Mouse (Mus musculus) adrenal gland, postnatal 25 days (tissue): ENCODE results near the gene Vrk2. TPM values are rescaled to one million over a fixed set of nuclear protein-coding genes. Genes with fewer than 3 reads are reported as not detected.

Source experiments
- DNase-seq: peaks from one replicate; pipeline ENCODE4 v3.0.0; 2021; ENCODE audit warnings: mixed read lengths
- long read RNA-seq: library from polyadenylated mRNA; stranded (forward); transcript quantifications from one replicate; pipeline ENCODE4 v2.0.0, GENCODE M21; 2021
- total RNA-seq: library from RNA; stranded (reverse); gene quantifications from 2 replicates; pipeline ENCODE4 v1.2.3, GENCODE M21; 2021

Vrk2 gene
- total RNA-seq, result 9.7 and 14.9 TPM in 2 replicates
- long read RNA-seq, partial matches to known transcripts, result 0 of 9 reads
- long read RNA-seq, other reads (novel, unspliced or antisense), result 5 of 9 reads

GRCm38 (mm10) chr11:26593061-26594059, at the start of gene Vrk2, which contains the start of gene Gm6899:
TSS of gene Vrk2 (minus strand) at chr11:26593999.
TSS of gene Gm6899 (plus strand) at chr11:26593241.
- peak; percentile 83 for DNase-seq

- no peak for DNase-seq
Measured at GRCm38 (mm10) chr11:26642141-26642540, 48.3 kb upstream of the Vrk2 start.

- DNase-seq, result no peak
Measured at GRCm38 (mm10) chr11:26640314-26640785, 46.6 kb upstream of the Vrk2 start.

GRCm38 (mm10) chr11:26636239-26636638, 42.4 kb upstream of the Vrk2 start:
- no peak for DNase-seq

GRCm38 (mm10) chr11:26622727-26623126, 28.9 kb upstream of the Vrk2 start:
- no peak for DNase-seq

GRCm38 (mm10) chr11:26618475-26619223, 24.9 kb upstream of the Vrk2 start:
- DNase-seq, result no peak

- no peak for DNase-seq
Measured at GRCm38 (mm10) chr11:26608795-26609194, 15.0 kb upstream of the Vrk2 start.

GRCm38 (mm10) chr11:26604061-26604655, 10.4 kb upstream of the Vrk2 start:
- DNase-seq, result no peak

- DNase-seq, result no peak
Measured at GRCm38 (mm10) chr11:26601571-26602175, 7.9 kb upstream of the Vrk2 start.

- no peak for DNase-seq
Measured at GRCm38 (mm10) chr11:26600692-26601091, 6.9 kb upstream of the Vrk2 start.

GRCm38 (mm10) chr11:26598876-26599275, 5.1 kb upstream of the Vrk2 start:
- DNase-seq, result no peak

GRCm38 (mm10) chr11:26597761-26598160, 4.0 kb upstream of the Vrk2 start:
- no peak for DNase-seq

- DNase-seq, result no peak
Measured at GRCm38 (mm10) chr11:26597145-26597544, 3.3 kb upstream of the Vrk2 start.

- no peak for DNase-seq
Measured at GRCm38 (mm10) chr11:26596186-26596585, 2.4 kb upstream of the Vrk2 start.

- no peak for DNase-seq
Measured at GRCm38 (mm10) chr11:26594487-26594886, 688 bp upstream of the Vrk2 start.

GRCm38 (mm10) chr11:26592395-26593053, 1.3 kb downstream of the Vrk2 start:
- DNase-seq, result no peak

- DNase-seq, result no peak
Measured at GRCm38 (mm10) chr11:26587184-26587524, 6.6 kb downstream of the Vrk2 start.

- DNase-seq, result no peak
Measured at GRCm38 (mm10) chr11:26586367-26587183, 7.2 kb downstream of the Vrk2 start.

- no peak for DNase-seq
Measured at GRCm38 (mm10) chr11:26585409-26586366, 8.1 kb downstream of the Vrk2 start.
